Mouse (Mus musculus): Measurements from ENCODE around the gene Gpatch2.

DNA sequence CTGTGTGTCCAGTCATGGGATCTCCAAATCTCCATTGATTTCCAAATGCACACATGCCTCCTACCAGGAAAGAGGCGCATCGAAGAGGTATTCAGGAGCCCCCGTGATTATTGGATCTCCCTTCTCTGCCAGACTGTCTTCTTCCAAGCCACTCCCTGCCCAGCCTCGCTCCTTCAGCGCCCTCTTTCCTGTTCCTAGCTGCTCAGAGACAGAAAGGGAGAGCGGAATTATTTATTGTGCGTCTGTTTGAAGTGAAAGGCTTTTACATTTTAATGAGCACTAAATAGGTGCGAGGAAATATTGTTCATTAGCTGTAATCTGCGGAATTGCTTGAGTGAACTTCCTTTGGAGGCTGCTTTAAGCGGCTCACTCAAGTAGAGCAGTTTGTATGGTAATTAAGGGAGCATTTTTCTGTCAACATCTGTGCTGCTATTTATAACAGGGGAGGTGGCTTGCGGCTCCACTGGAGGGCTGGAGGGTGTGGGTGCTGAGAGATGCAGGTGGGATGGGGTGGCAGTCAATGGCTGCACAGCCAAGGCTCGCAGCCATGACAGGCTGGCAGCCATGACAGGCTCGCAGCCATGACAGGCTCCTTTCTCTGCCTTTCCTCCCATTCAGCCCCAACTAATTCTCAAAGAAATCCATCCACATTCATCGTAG, 162.7 kb downstream of the Gpatch2 start:
- TF ChIP-seq GATA1 (IDR thresholded peaks at IDR 0.05; ENCODE audit: borderline replicate concordance, low read length) (no peak), FLI1 (IDR thresholded peaks at IDR 0.05; ENCODE audit: low read length) (no peak)
